Mouse (Mus musculus) heart, embryonic 11.5 days (tissue): ENCODE data around the gene Lat2. TPM values are rescaled to one million over a fixed set of nuclear protein-coding genes. Genes with fewer than 3 reads are reported as not detected.

Experiments used
- ATAC-seq: fragments of 200-750 bp; cut with Nextera tagmentation; replicated peaks from 2 replicates; pipeline ENCODE4 v1.8.0; 2017; ENCODE audit warnings: moderate library complexity; ENCODE audit not compliant: insufficient number of reproducible peaks, low FRiP score, low TSS enrichment
- H3K27ac ChIP-seq: fragments of 300-500 bp; sonication (generic); 2 replicates; pipeline ENCODE4 v1.5.1; 2014; ENCODE audit warnings: mild to moderate bottlenecking, low read depth, low read length
- H3K27me3 ChIP-seq: fragments of 300-500 bp; sonication (generic); 2 replicates; pipeline ENCODE4 v1.6.1; 2014; ENCODE audit warnings: mild to moderate bottlenecking, low read length, mixed read lengths; ENCODE audit not compliant: control insufficient read depth, insufficient read depth
- H3K36me3 ChIP-seq: fragments of 300-500 bp; sonication (generic); 2 replicates; pipeline ENCODE4 v1.6.1; 2014; ENCODE audit warnings: mild to moderate bottlenecking, low read length, moderate library complexity, mixed read lengths; ENCODE audit not compliant: control insufficient read depth, insufficient read depth
- H3K4me1 ChIP-seq: fragments of 300-500 bp; sonication (generic); 2 replicates; pipeline ENCODE4 v1.6.1; 2014; ENCODE audit warnings: low read length; ENCODE audit not compliant: control insufficient read depth, insufficient read depth
- H3K4me2 ChIP-seq: fragments of 300-500 bp; sonication (generic); 2 replicates; pipeline ENCODE4 v1.6.1; 2014; ENCODE audit warnings: mild to moderate bottlenecking, moderate library complexity
- H3K4me3 ChIP-seq: fragments of 300-500 bp; sonication (generic); 2 replicates; pipeline ENCODE4 v1.5.1; 2014; ENCODE audit warnings: low read depth, low read length
- H3K9ac ChIP-seq: fragments of 300-500 bp; sonication (generic); 2 replicates; pipeline ENCODE4 v1.6.1; 2014; ENCODE audit warnings: mild to moderate bottlenecking, low read depth, low read length, moderate library complexity
- H3K9me3 ChIP-seq: fragments of 300-500 bp; sonication (generic); replicated peaks from 2 replicates; pipeline ENCODE4 v1.6.1; 2016; ENCODE audit warnings: low read length; ENCODE audit not compliant: control insufficient read depth
- WGBS: fragments of 180-500 bp; shearing (Covaris S2); extraction: QIAGEN DNeasy Blood & Tissue Kit; methylation state at CpG from one replicate; pipeline ENCODE4 v1.1.7; 2014; ENCODE audit not compliant: insufficient replicate concordance; 5-methylcytosine and 5-hydroxymethylcytosine counted together
- polyA plus RNA-seq: library from polyadenylated mRNA; unstranded; fragments of >200 nt; fragmentation: Nextera tagmentation; extraction: Ambion mirVana; gene quantifications from 2 replicates; pipeline ENCODE4 v1.2.1, GENCODE M21; 2014

Lat2 gene
- polyA plus RNA-seq, 1 experiment from 2014 or later, result 1.9 TPM

DNA sequence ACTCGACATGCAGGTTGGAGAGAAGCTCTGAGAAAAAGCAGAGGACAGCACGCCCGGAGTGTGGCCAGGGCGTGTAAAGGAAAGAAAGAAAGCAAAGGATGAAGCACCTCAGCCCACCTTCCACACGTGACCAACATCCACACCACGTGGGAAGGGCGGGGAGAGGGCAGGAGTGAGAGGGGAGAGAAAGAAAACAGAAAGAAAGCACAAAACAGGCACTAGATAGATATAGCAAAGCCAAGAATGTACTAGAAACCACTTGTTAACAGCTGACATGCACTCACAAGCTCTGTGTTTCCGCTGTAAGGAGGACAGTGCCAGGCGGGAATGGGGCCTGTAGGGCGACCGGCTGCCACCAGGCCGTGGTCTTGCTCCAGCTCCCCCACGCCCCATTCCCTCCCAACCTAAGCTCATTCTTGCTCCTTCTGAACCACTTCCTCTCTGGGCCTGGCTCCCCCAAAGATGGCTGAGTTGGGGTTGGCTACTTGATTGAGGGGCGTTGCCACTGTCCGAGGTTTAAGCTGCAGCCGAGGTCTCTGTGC is 6.3 kb upstream of the Lat2 start:
- Histone ChIP-seq H3K4me3 (no peak overlapping the region), H3K36me3 (peaks cover 72% of the 10 kb centered on the region), H3K9ac (no peak overlapping the region), H3K4me2 (no peak overlapping the region), H3K4me1 (no peaks in the 10 kb centered on the region), H3K9me3 (no peaks in the 10 kb centered on the region), H3K27ac (no peak overlapping the region), H3K27me3 (no peaks in the 10 kb centered on the region)
- 88% methylated on average over 16 of the region's 16 CpGs for WGBS
- no peak for ATAC-seq

DNA sequence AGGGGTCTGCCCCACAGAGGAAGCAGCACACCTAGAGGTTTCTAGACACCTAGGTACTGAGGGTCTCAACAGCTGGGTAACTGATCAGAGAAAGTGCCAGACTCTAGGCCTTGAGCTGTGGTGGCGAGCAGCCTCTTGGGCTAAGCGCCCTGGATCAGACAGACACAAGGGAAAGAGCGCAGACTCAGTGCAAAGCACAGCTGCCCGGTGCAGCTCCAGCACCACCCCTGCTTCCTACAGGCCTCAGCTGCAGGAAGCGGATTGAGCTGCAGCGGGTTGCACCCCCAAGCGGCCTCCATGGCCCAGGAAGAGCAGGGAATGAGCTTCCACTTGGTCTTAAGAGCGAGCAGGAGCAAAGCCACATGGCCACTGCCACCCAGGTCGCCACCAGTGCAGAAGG is 5.6 kb upstream of the Lat2 start:
- no peaks in the 10 kb centered on the region for H3K9me3 ChIP-seq
- ATAC-seq, result no peak
- H3K4me3 ChIP-seq, result no peak overlapping the region
- no peak overlapping the region for H3K9ac ChIP-seq
- H3K4me1 ChIP-seq, result no peaks in the 10 kb centered on the region
- no peak overlapping the region for H3K27ac ChIP-seq
- peaks cover 67% of the 10 kb centered on the region for H3K36me3 ChIP-seq
- H3K27me3 ChIP-seq, result no peaks in the 10 kb centered on the region
- WGBS, result 95% methylated on average over 9 of the region's 9 CpGs
- no peak overlapping the region for H3K4me2 ChIP-seq

GRCm38 (mm10) chr5:134617071-134617470 is 2.2 kb upstream of the Lat2 start:
- Histone ChIP-seq H3K36me3 (peaks cover 41% of the 10 kb centered on the region), H3K9me3 (no peaks in the 10 kb centered on the region)

GRCm38 (mm10) chr5:134615780-134616179 is 955 bp upstream of the Lat2 start:
- no peak overlapping the region for H3K4me2 ChIP-seq
- ATAC-seq, result no peak
- WGBS, result 61% methylated on average over 4 of the region's 4 CpGs

More at GRCm38 (mm10) chr5:134617071-134617470, 2.2 kb upstream of the Lat2 start:
- ATAC-seq, result no peak
- H3K9ac ChIP-seq, result no peak overlapping the region
- WGBS, result 65% methylated on average over 3 of the region's 3 CpGs
- H3K4me2 ChIP-seq, result no peak overlapping the region
- no peaks in the 10 kb centered on the region for H3K27me3 ChIP-seq
- H3K27ac ChIP-seq, result no peak overlapping the region
- H3K4me3 ChIP-seq, result no peak overlapping the region
- H3K4me1 ChIP-seq, result no peaks in the 10 kb centered on the region

DNA sequence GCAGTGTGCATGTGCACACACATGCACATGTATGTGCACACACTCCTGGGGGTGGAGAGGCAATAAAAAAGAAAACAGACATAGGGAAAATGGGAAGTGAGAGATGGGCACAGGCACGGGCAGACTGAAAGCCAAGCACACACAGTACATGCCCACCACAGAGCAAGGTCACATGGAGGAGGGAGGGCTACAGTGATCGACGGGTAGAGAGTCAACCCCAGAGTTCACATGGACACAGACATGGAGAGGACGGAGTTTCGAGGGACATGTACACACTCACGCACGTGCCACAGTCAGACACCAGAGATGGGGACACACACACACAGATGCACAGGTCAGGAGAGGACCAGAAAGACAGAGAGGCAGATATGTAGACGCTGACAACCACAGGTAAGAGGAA is 555 bp upstream of the Lat2 start:
- no peak overlapping the region for H3K4me2 ChIP-seq
- peaks cover 26% of the 10 kb centered on the region for H3K36me3 ChIP-seq
- H3K9ac ChIP-seq, result no peak overlapping the region
- no peaks in the 10 kb centered on the region for H3K9me3 ChIP-seq
- no peaks in the 10 kb centered on the region for H3K27me3 ChIP-seq
- H3K4me3 ChIP-seq, result no peak overlapping the region
- 84% methylated on average over 8 of the region's 8 CpGs for WGBS
- H3K4me1 ChIP-seq, result no peaks in the 10 kb centered on the region
- no peak for ATAC-seq
- no peak overlapping the region for H3K27ac ChIP-seq

More at GRCm38 (mm10) chr5:134615780-134616179, 955 bp upstream of the Lat2 start:
- H3K27me3 ChIP-seq, result no peaks in the 10 kb centered on the region
- H3K9me3 ChIP-seq, result no peaks in the 10 kb centered on the region
- no peak overlapping the region for H3K27ac ChIP-seq
- peaks cover 30% of the 10 kb centered on the region for H3K36me3 ChIP-seq
- H3K9ac ChIP-seq, result no peak overlapping the region
- no peaks in the 10 kb centered on the region for H3K4me1 ChIP-seq
- no peak overlapping the region for H3K4me3 ChIP-seq

GRCm38 (mm10) chr5:134614296-134614695 is 529 bp downstream of the Lat2 start:
- H3K9ac ChIP-seq, result no peak overlapping the region
- no peak for ATAC-seq
- H3K27ac ChIP-seq, result no peak overlapping the region
- H3K4me2 ChIP-seq, result no peak overlapping the region
- no peaks in the 10 kb centered on the region for H3K4me1 ChIP-seq
- peaks cover 18% of the 10 kb centered on the region for H3K36me3 ChIP-seq
- no peaks in the 10 kb centered on the region for H3K27me3 ChIP-seq
- H3K4me3 ChIP-seq, result no peak overlapping the region
- H3K9me3 ChIP-seq, result no peaks in the 10 kb centered on the region
- WGBS, result 91% methylated on average over 8 of the region's 8 CpGs

DNA sequence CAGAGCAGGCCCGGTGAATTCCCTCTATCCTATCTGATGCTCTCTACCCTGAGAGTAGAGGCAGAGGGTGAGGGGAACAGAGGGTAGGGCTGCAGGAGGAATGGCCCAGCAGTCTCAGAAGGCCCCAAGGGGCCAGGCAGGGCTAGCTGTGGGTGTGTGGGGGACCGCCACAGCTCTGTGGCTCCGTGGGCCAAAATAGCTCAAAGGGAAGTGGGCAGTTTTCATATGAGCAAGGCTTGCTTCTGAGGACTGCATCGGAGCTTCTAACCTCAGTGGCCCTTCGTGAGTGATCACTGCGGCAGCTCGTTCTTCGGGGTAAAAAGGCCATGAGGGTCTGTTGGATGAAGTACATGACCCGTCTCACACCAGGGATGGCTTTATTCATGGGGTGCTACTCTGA is 1.1 kb downstream of the Lat2 start:
- H3K9me3 ChIP-seq, result no peaks in the 10 kb centered on the region
- no peak overlapping the region for H3K4me3 ChIP-seq
- peaks cover 12% of the 10 kb centered on the region for H3K36me3 ChIP-seq
- no peak overlapping the region for H3K4me2 ChIP-seq
- WGBS, result 83% methylated on average over 9 of the region's 9 CpGs
- no peak for ATAC-seq
- H3K9ac ChIP-seq, result no peak overlapping the region
- H3K27me3 ChIP-seq, result no peaks in the 10 kb centered on the region
- H3K27ac ChIP-seq, result no peak overlapping the region
- no peaks in the 10 kb centered on the region for H3K4me1 ChIP-seq

DNA sequence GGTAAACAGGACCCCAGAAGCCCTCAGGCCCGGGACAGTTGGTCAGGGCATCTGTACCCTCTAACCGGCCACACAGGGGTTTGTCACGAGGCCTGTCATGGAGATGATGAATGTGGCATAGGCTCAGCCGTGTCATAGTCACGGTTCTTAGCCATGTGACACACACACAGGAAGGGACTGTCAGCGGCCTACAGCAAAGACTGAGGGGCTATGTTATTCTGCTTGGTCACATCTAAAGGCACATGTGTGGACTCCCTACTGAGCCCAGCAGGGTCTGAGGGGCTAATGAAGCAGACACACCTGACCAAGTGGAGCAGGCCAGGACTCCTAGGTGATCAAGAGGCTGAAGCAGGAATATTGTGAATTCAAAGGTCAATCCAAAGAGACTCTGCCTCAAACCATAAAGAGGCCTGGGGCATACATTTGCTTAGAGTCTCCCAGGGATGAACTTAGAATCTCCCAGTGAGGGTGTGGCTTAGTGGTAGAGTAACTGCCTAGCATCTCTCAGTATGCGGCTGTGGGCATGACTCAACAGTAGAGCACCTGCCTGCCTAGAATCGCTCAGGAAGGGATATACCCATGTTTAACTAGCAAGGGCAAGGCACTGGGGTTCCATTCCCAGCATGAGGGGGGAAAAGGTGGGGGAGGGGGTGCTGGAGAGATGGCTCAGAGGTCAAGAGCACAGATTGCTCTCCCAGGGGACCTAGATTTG is 2.9 kb downstream of the Lat2 start:
- Histone ChIP-seq H3K36me3 (no peaks in the 10 kb centered on the region), H3K4me1 (no peaks in the 10 kb centered on the region), H3K4me2 (no peak overlapping the region)

More for the DNA sequence above, 2.9 kb downstream of the Lat2 start:
- ATAC-seq, result no peak
- H3K9me3 ChIP-seq, result no peaks in the 10 kb centered on the region
- no peak overlapping the region for H3K9ac ChIP-seq
- WGBS, result 55% methylated on average over 8 of the region's 8 CpGs
- no peak overlapping the region for H3K27ac ChIP-seq
- no peak overlapping the region for H3K4me3 ChIP-seq
- no peaks in the 10 kb centered on the region for H3K27me3 ChIP-seq
